Mouse (Mus musculus) liver, embryonic 14.5 days (tissue): ENCODE results near the gene Pnpla7.

Experiments
- CTCF ChIP-seq: IDR thresholded peaks from 2 replicates; pipeline ENCODE4 v1.5.1; 2016; ENCODE audit warnings: antibody characterized with exemption, low read depth, control low read depth
- EP300 ChIP-seq: IDR thresholded peaks from 2 replicates; pipeline ENCODE4 v1.6.1; 2016; ENCODE audit warnings: antibody characterized with exemption, low read depth

DNA sequence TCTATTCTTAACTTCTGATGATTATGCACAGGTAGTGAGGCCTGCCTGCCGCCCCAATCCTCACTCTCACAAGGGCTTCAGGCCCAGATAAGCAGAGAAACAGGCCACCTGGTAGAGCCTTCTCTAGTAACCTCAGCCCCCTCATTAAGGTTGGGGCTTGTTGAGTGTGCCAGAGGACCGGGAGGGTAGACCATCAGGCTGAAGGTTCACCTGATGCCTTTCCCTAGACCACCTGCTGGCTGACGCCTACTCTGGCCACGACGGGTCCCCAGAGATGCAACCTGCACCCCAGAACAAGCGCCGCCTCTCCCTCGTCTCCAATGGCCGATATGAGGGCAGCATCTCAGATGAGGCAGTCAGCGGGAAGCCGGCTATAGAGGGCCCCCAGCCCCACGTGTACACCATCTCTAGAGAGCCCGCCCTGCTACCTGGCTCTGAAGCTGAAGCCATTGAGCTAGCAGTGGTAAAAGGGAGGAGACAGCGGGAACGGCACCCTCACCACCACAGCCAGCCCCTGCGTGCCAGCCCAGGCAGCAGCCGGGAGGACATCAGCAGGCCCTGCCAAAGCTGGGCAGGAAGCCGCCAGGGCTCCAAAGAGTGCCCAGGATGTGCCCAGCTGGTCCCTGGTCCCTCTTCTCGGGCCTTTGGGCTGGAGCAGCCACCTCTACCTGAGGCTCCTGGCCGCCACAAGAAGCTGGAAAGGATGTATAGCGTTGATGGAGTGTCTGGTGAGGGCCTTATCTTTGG is 79.7 kb downstream of the Pnpla7 start:
- TF ChIP-seq EP300 = no peak
- TF ChIP-seq CTCF = no peak
